Mouse (Mus musculus) yolk sac, embryonic 10.5 days (tissue): ENCODE data around the gene Dlg3.

Experiments
- DNase-seq: peaks from one replicate; pipeline ENCODE4 v3.0.0-alpha.2; 2017; ENCODE audit warnings: low spot score

Dlg3 gene

GRCm38 (mm10) chrX:100767181-100767884, at the start of gene Dlg3:
Dlg3 (plus strand) TSS chrX:100767722.
- DNase-seq: peak; percentile 9

GRCm38 (mm10) chrX:100728947-100729346, 38.6 kb upstream of the Dlg3 start:
- DNase-seq: no peak

GRCm38 (mm10) chrX:100729665-100730188, 37.8 kb upstream of the Dlg3 start, which contains the start of gene Gdpd2:
Gdpd2 (plus strand) TSS chrX:100729873.
- DNase-seq: peak; percentile 23

- DNase-seq: no peak
These were observed 37.3 kb upstream of the Dlg3 start for GRCm38 (mm10) chrX:100730266-100730665.

- DNase-seq: peak; percentile 3
These were observed 33.2 kb upstream of the Dlg3 start for GRCm38 (mm10) chrX:100734359-100734758.

GRCm38 (mm10) chrX:100738918-100739317, 28.6 kb upstream of the Dlg3 start:
- DNase-seq: no peak

- DNase-seq: no peak
These were observed 28.1 kb upstream of the Dlg3 start for GRCm38 (mm10) chrX:100739443-100739842.

GRCm38 (mm10) chrX:100740785-100741184, 26.7 kb upstream of the Dlg3 start:
- no peak for DNase-seq

- DNase-seq: peak; percentile 8
These were observed 25.6 kb upstream of the Dlg3 start for GRCm38 (mm10) chrX:100741940-100742339.

GRCm38 (mm10) chrX:100765855-100766254, 1.7 kb upstream of the Dlg3 start:
- no peak for DNase-seq

GRCm38 (mm10) chrX:100767885-100768626, 534 bp downstream of the Dlg3 start:
- DNase-seq: no peak

GRCm38 (mm10) chrX:100769281-100769680, 1.8 kb downstream of the Dlg3 start:
- no peak for DNase-seq

- DNase-seq: peak; percentile 53
These were observed 6.9 kb downstream of the Dlg3 start for GRCm38 (mm10) chrX:100774341-100774811.

GRCm38 (mm10) chrX:100775405-100775804, 7.9 kb downstream of the Dlg3 start:
- DNase-seq: no peak

- DNase-seq: no peak
These were observed 9.0 kb downstream of the Dlg3 start for GRCm38 (mm10) chrX:100776494-100776893.

- peak; percentile 83 for DNase-seq
These were observed 9.6 kb downstream of the Dlg3 start for GRCm38 (mm10) chrX:100776985-100777654.

- DNase-seq: no peak
These were observed 10.2 kb downstream of the Dlg3 start for GRCm38 (mm10) chrX:100777655-100778234.

GRCm38 (mm10) chrX:100778397-100778796, 10.9 kb downstream of the Dlg3 start:
- DNase-seq: no peak

- DNase-seq: no peak
These were observed 21.8 kb downstream of the Dlg3 start for GRCm38 (mm10) chrX:100789322-100789721.

GRCm38 (mm10) chrX:100796041-100796740, 28.7 kb downstream of the Dlg3 start:
- peak; percentile 23 for DNase-seq

GRCm38 (mm10) chrX:100796741-100797090, 29.2 kb downstream of the Dlg3 start:
- peak; percentile 30 for DNase-seq
